Mouse (Mus musculus) myocyte (in vitro differentiated cells): Measurements from ENCODE around the gene Cryl1.

Source experiments
- E2F4 ChIP-seq: IDR thresholded peaks from one replicate; pipeline ENCODE4 v1.6.1; 2011; ENCODE audit warnings: mild to moderate bottlenecking, control low read depth, moderate library complexity; ENCODE audit not compliant: insufficient read depth
- MAX ChIP-seq: IDR thresholded peaks from one replicate; pipeline ENCODE4 v1.6.1; 2011; ENCODE audit warnings: low read depth, mild to moderate bottlenecking, control low read depth
- MYOG ChIP-seq, 3 experiments: IDR thresholded peaks; one replicate each; pipeline ENCODE4 v1.6.1; 2011; ENCODE audit warnings: control low read depth in 2 of 3, low read depth in 2 of 3, mild to moderate bottlenecking in 2 of 3; ENCODE audit not compliant: insufficient read length in 2 of 3, control insufficient read depth in 1 of 3, insufficient read depth in 1 of 3
- POLR2A ChIP-seq: IDR thresholded peaks from one replicate; pipeline ENCODE4 v1.6.1; 2011; ENCODE audit warnings: low read depth, mild to moderate bottlenecking, control low read depth, moderate library complexity; ENCODE audit not compliant: insufficient read length
- POLR2AphosphoS2 ChIP-seq: IDR thresholded peaks from one replicate; pipeline ENCODE4 v1.6.1; 2011; ENCODE audit warnings: low read depth, control low read depth; ENCODE audit not compliant: insufficient read length
- REST ChIP-seq: IDR thresholded peaks from one replicate; pipeline ENCODE4 v1.6.1; 2011; ENCODE audit warnings: mild to moderate bottlenecking, control low read depth, moderate library complexity; ENCODE audit not compliant: insufficient read depth, insufficient read length
- TCF12 ChIP-seq: IDR thresholded peaks from one replicate; pipeline ENCODE4 v1.6.1; 2011; ENCODE audit warnings: mild to moderate bottlenecking, control low read depth; ENCODE audit not compliant: poor library complexity, insufficient read depth, severe bottlenecking
- USF1 ChIP-seq: IDR thresholded peaks from one replicate; pipeline ENCODE4 v1.6.1; 2011; ENCODE audit warnings: low read depth, mild to moderate bottlenecking, control low read depth, moderate library complexity

DNA sequence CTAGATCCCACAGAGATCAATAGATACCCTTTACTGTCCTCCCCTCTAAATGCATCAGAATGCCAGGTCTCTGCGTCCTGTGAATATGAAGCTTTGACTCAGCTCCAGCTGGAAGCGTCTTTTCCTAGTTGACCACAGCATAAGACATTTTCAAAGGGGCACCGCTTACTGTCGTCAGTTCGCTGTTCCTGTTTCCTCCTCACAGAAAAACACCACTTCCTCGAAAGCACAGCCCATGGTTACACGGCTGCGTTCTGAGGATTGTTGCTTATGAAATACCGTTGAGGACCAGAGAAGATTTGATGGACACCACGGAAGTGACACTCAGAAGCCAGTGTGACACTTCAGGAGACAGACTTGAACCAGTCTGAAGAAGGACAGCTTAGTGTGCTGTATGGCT, 134.4 kb downstream of the Cryl1 start:
- no peak for TF ChIP-seq POLR2AphosphoS2
- TF ChIP-seq POLR2A = no peak
- no peak for TF ChIP-seq MAX
- TF ChIP-seq REST = no peak
- TF ChIP-seq TCF12 = no peak
- no peak for TF ChIP-seq USF1
- TF ChIP-seq E2F4 = no peak
- no peak for TF ChIP-seq MYOG (IDR thresholded peaks at IDR 0.05; ENCODE audit: control insufficient read depth in 1 of 3, insufficient read depth in 1 of 3, insufficient read length in 2 of 3, low read depth in 2 of 3)
